Mouse (Mus musculus) kidney, embryonic 15.5 days (tissue): ENCODE measurements around the gene Hoxa10. TPM values are rescaled to one million over a fixed set of nuclear protein-coding genes. Genes with fewer than 3 reads are reported as not detected.
A peak's percentile ranks its signal among the peaks of the same experiment; 100 is the strongest.

Experiments used
- ATAC-seq: fragments of 200-750 bp; cut with Nextera tagmentation; replicated peaks from 2 replicates; pipeline ENCODE4 v1.8.0; 2017; ENCODE audit warnings: moderate TSS enrichment; ENCODE audit not compliant: low FRiP score
- H3K27ac ChIP-seq: fragments of 300-500 bp; sonication (generic); 2 replicates; pipeline ENCODE4 v1.5.1; 2015; ENCODE audit warnings: mild to moderate bottlenecking, inconsistent platforms
- H3K27me3 ChIP-seq: fragments of 300-500 bp; sonication (generic); 2 replicates; pipeline ENCODE4 v1.6.1; 2015; ENCODE audit warnings: inconsistent platforms
- H3K36me3 ChIP-seq: fragments of 300-500 bp; sonication (generic); 2 replicates; pipeline ENCODE4 v1.6.1; 2015; ENCODE audit warnings: inconsistent platforms
- H3K4me1 ChIP-seq: fragments of 300-500 bp; sonication (generic); 2 replicates; pipeline ENCODE4 v1.6.1; 2015; ENCODE audit warnings: inconsistent platforms
- H3K4me2 ChIP-seq: fragments of 300-500 bp; sonication (generic); 2 replicates; pipeline ENCODE4 v1.6.1; 2015; ENCODE audit warnings: moderate library complexity, mild to moderate bottlenecking, inconsistent platforms
- H3K4me3 ChIP-seq: fragments of 300-500 bp; sonication (generic); replicated peaks from 2 replicates; pipeline ENCODE4 v1.5.1; 2015; ENCODE audit warnings: mild to moderate bottlenecking, inconsistent platforms
- H3K9ac ChIP-seq: fragments of 300-500 bp; sonication (generic); 2 replicates; pipeline ENCODE4 v1.6.1; 2015; ENCODE audit warnings: mild to moderate bottlenecking, inconsistent platforms
- H3K9me3 ChIP-seq: fragments of 300-500 bp; sonication (generic); replicated peaks from 2 replicates; pipeline ENCODE4 v1.6.1; 2016; ENCODE audit warnings: inconsistent platforms
- WGBS: fragments of 180-500 bp; shearing (Covaris S2); methylation state at CpG from one replicate; pipeline ENCODE4 v1.1.7; 2015; ENCODE audit warnings: mixed read lengths; 5-methylcytosine and 5-hydroxymethylcytosine counted together
- polyA plus RNA-seq: library from polyadenylated mRNA; unstranded; fragments of >200 nt; fragmentation: Nextera tagmentation; extraction: Ambion mirVana; gene quantifications from 2 replicates; pipeline ENCODE4 v1.2.1, GENCODE M21; 2015

Hoxa10 gene
- polyA plus RNA-seq, 1 experiment from 2014 or later, result 157 TPM

- peaks cover 9% of the 10 kb centered on the region; the same call in 1 of the 2 replicates for H3K4me1 ChIP-seq
- no peak overlapping the region for H3K27ac ChIP-seq
- peak overlapping the region; percentile 18; the same call in 1 of the 2 replicates for H3K4me2 ChIP-seq
- H3K9ac ChIP-seq, result no peak overlapping the region
- no peaks in the 10 kb centered on the region for H3K9me3 ChIP-seq
- 0 out of 2 replicates have a peak, but pooled peaks have one; percentile 25 for ATAC-seq
- peaks cover 98% of the 10 kb centered on the region for H3K27me3 ChIP-seq
- H3K36me3 ChIP-seq, result no peaks in the 10 kb centered on the region
- 5% methylated on average over 23 of the region's 23 CpGs for WGBS
- no peak overlapping the region for H3K4me3 ChIP-seq
These were observed 30.1 kb upstream of the Hoxa10 start for GRCm38 (mm10) chr6:52270494-52271480.

- H3K4me1 ChIP-seq, result peaks cover 4% of the 10 kb centered on the region; the same call in 1 of the 2 replicates
- WGBS, result 7% methylated on average over 3 of the region's 3 CpGs
- H3K36me3 ChIP-seq, result no peaks in the 10 kb centered on the region
- ATAC-seq, result no peak
- no peaks in the 10 kb centered on the region for H3K9me3 ChIP-seq
- no peak overlapping the region for H3K4me2 ChIP-seq
- H3K9ac ChIP-seq, result no peak overlapping the region
- H3K27me3 ChIP-seq, result peaks cover 98% of the 10 kb centered on the region
- no peak overlapping the region for H3K27ac ChIP-seq
- no peak overlapping the region for H3K4me3 ChIP-seq
These were observed 28.1 kb upstream of the Hoxa10 start for GRCm38 (mm10) chr6:52268756-52269155.

GRCm38 (mm10) chr6:52268341-52268740 is 27.7 kb upstream of the Hoxa10 start:
- WGBS, result 4% methylated on average over 7 of the region's 7 CpGs
- Histone ChIP-seq H3K9ac (no peak overlapping the region), H3K4me1 (peaks cover 4% of the 10 kb centered on the region; the same call in 1 of the 2 replicates), H3K9me3 (no peaks in the 10 kb centered on the region), H3K27me3 (peaks cover 98% of the 10 kb centered on the region), H3K4me2 (no peak overlapping the region), H3K36me3 (no peaks in the 10 kb centered on the region), H3K27ac (no peak overlapping the region), H3K4me3 (no peak overlapping the region)
- ATAC-seq, result no peak

GRCm38 (mm10) chr6:52267691-52268090 is 27.0 kb upstream of the Hoxa10 start:
- Histone ChIP-seq H3K4me3 (no peak overlapping the region), H3K27ac (no peak overlapping the region), H3K27me3 (peaks cover 98% of the 10 kb centered on the region), H3K36me3 (no peaks in the 10 kb centered on the region), H3K9me3 (no peaks in the 10 kb centered on the region), H3K4me2 (no peak overlapping the region), H3K4me1 (peaks cover 8% of the 10 kb centered on the region), H3K9ac (no peak overlapping the region)
- ATAC-seq, result no peak
- WGBS, result 9% methylated on average over 3 of the region's 3 CpGs

- H3K9ac ChIP-seq, result no peak overlapping the region
- H3K9me3 ChIP-seq, result no peaks in the 10 kb centered on the region
- peaks cover 98% of the 10 kb centered on the region for H3K27me3 ChIP-seq
- H3K27ac ChIP-seq, result no peak overlapping the region
- WGBS, result 14% methylated on average over 5 of the region's 5 CpGs
- H3K36me3 ChIP-seq, result no peaks in the 10 kb centered on the region
- peaks cover 8% of the 10 kb centered on the region for H3K4me1 ChIP-seq
- no peak for ATAC-seq
- no peak overlapping the region for H3K4me3 ChIP-seq
- no peak overlapping the region for H3K4me2 ChIP-seq
These were observed 26.6 kb upstream of the Hoxa10 start for GRCm38 (mm10) chr6:52267221-52267620.

- ATAC-seq, result no peak
These were observed 26.0 kb upstream of the Hoxa10 start for GRCm38 (mm10) chr6:52266666-52266985.

GRCm38 (mm10) chr6:52265913-52266665 is 25.4 kb upstream of the Hoxa10 start:
- ATAC-seq, result no peak
- H3K9ac ChIP-seq, result no peak overlapping the region

More at GRCm38 (mm10) chr6:52266666-52266985, 26.0 kb upstream of the Hoxa10 start:
- Histone ChIP-seq H3K9me3 (no peaks in the 10 kb centered on the region), H3K27me3 (peaks cover 99% of the 10 kb centered on the region), H3K9ac (no peak overlapping the region), H3K27ac (no peak overlapping the region), H3K4me3 (no peak overlapping the region), H3K36me3 (no peaks in the 10 kb centered on the region), H3K4me1 (peaks cover 8% of the 10 kb centered on the region), H3K4me2 (no peak overlapping the region)
- under 1% methylated on average over 9 of the region's 9 CpGs for WGBS

GRCm38 (mm10) chr6:52265306-52265912 is 24.8 kb upstream of the Hoxa10 start:
- 1% methylated on average over 18 of the region's 18 CpGs for WGBS
- Histone ChIP-seq H3K4me3 (no peak overlapping the region), H3K9ac (no peak overlapping the region), H3K27me3 (peaks cover 99% of the 10 kb centered on the region), H3K4me1 (peaks cover 13% of the 10 kb centered on the region), H3K27ac (no peak overlapping the region), H3K4me2 (no peak overlapping the region), H3K9me3 (no peaks in the 10 kb centered on the region), H3K36me3 (no peaks in the 10 kb centered on the region)
- no peak for ATAC-seq

More at GRCm38 (mm10) chr6:52265913-52266665, 25.4 kb upstream of the Hoxa10 start:
- Histone ChIP-seq H3K27ac (no peak overlapping the region), H3K4me3 (no peak overlapping the region), H3K4me1 (peaks cover 10% of the 10 kb centered on the region), H3K9me3 (no peaks in the 10 kb centered on the region), H3K4me2 (no peak overlapping the region), H3K36me3 (no peaks in the 10 kb centered on the region), H3K27me3 (peaks cover 99% of the 10 kb centered on the region)
- under 1% methylated on average over 19 of the region's 19 CpGs for WGBS

GRCm38 (mm10) chr6:52264106-52264790 is 23.6 kb upstream of the Hoxa10 start:
- Histone ChIP-seq H3K9me3 (no peaks in the 10 kb centered on the region), H3K27me3 (peaks cover 99% of the 10 kb centered on the region), H3K36me3 (no peaks in the 10 kb centered on the region), H3K9ac (no peak overlapping the region), H3K4me3 (no peak overlapping the region), H3K27ac (no peak overlapping the region), H3K4me1 (peaks cover 22% of the 10 kb centered on the region), H3K4me2 (no peak overlapping the region)
- WGBS, result 3% methylated on average over 5 of the region's 5 CpGs
- no peak for ATAC-seq

- H3K36me3 ChIP-seq, result no peaks in the 10 kb centered on the region
- ATAC-seq, result no peak
- H3K27me3 ChIP-seq, result peaks cover 99% of the 10 kb centered on the region
- H3K4me3 ChIP-seq, result no peak overlapping the region
- no peak overlapping the region for H3K27ac ChIP-seq
- H3K9me3 ChIP-seq, result no peaks in the 10 kb centered on the region
- no peak overlapping the region for H3K4me2 ChIP-seq
- 2% methylated on average over 6 of the region's 6 CpGs for WGBS
- peaks cover 22% of the 10 kb centered on the region for H3K4me1 ChIP-seq
- no peak overlapping the region for H3K9ac ChIP-seq
These were observed 22.6 kb upstream of the Hoxa10 start for GRCm38 (mm10) chr6:52263321-52263585.

- H3K4me3 ChIP-seq, result no peak overlapping the region
- H3K27ac ChIP-seq, result no peak overlapping the region
- H3K9ac ChIP-seq, result no peak overlapping the region
- H3K4me1 ChIP-seq, result peaks cover 22% of the 10 kb centered on the region
- no peak for ATAC-seq
- H3K9me3 ChIP-seq, result no peaks in the 10 kb centered on the region
- H3K36me3 ChIP-seq, result no peaks in the 10 kb centered on the region
- H3K27me3 ChIP-seq, result peaks cover 97% of the 10 kb centered on the region
- WGBS, result 2% methylated on average over 24 of the region's 24 CpGs
- H3K4me2 ChIP-seq, result no peak overlapping the region
These were observed 22.0 kb upstream of the Hoxa10 start for GRCm38 (mm10) chr6:52262463-52263320.
